Mouse (Mus musculus): ENCODE data around the gene Mis18bp1. TPM values are rescaled to one million over a fixed set of nuclear protein-coding genes. Genes with fewer than 3 reads are reported as not detected.

Mis18bp1 gene
- 18.1 and 22.4 TPM in 2 replicates for polyA plus RNA-seq (2015; fragmentation: Nextera tagmentation; extraction: Ambion mirVana)

DNA sequence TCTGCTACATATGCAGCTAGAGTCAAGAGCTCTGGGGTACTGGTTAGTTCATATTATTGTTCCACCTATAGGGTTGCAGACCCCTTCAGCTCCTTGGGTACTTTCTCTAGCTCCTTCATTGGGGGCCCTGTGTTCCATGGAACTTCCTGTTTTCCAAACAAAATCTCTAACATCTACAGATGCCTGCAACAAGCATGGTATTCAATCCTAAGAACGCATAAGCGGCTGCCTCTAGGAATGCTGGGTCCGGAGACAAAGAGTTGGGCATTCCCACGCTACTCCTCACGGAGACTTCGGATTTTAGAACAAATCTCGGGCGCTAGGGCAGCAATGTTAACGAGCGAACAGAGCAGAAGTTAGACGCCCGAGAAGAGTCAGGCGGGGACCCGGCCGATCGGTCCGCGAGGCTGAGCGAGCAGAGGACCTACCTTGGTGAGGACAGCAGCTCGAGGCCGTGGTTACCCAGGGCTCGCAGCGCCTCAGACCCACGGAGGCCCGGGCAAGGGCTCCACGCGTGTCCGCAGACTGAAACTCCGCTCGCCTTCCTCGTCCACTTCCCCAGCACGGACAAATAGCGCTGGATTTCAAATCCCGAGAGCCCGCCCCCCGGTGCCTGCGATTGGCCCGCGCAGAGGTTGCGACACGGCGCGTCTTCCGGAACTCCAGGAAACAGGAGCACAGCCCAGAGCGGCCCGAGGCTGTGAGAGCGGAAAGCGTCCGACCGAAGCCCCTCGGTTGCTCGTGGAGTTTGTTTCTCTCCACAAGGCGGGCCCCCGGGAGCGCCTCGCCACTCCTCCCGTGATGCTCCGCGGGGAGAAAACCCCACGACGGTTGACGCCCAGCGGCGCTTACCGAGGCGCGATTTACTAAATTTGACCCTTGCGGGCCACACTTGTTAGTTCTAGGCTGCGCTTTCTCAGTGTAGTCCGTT, at the start of gene Mis18bp1:
TSS of gene Mis18bp1 (minus strand) at position 584 of the 931 bp plus-strand sequence.

Other genes with a start within 250 kb of the Mis18bp1 start
- 9.4 and 11.6 TPM in 2 replicates for gene Klhl28, start 207.1 kb downstream of the Mis18bp1 start, polyA plus RNA-seq (2015; fragmentation: Nextera tagmentation; extraction: Ambion mirVana)
- gene Togaram1, start 206.8 kb downstream of the Mis18bp1 start, polyA plus RNA-seq (2015; fragmentation: Nextera tagmentation; extraction: Ambion mirVana): 14.6 and 18.8 TPM in 2 replicates
- gene Prpf39, start 136.3 kb downstream of the Mis18bp1 start, polyA plus RNA-seq (2015; fragmentation: Nextera tagmentation; extraction: Ambion mirVana): 18.4 and 30.9 TPM in 2 replicates
- 628 and 947 TPM in 2 replicates for gene Fkbp3, start 98.6 kb downstream of the Mis18bp1 start, polyA plus RNA-seq (2015; fragmentation: Nextera tagmentation; extraction: Ambion mirVana)
- 3.1 and 6.9 TPM in 2 replicates for gene Fancm, start 97.0 kb downstream of the Mis18bp1 start, polyA plus RNA-seq (2015; fragmentation: Nextera tagmentation; extraction: Ambion mirVana)
- gene Wdr20rt, start 52.9 kb upstream of the Mis18bp1 start, polyA plus RNA-seq (2015; fragmentation: Nextera tagmentation; extraction: Ambion mirVana): not detected in 2 replicates

Measured in adrenal gland, postnatal 0 days (tissue).